Mouse (Mus musculus) heart, adult 9 months (tissue): Measurements from ENCODE around the gene Tmc3.

Experiments
- DNase-seq, 2 experiments: peaks; one replicate each; pipeline ENCODE4 v3.0.0; 2022; ENCODE audit warnings: low spot score in 2 of 2

Gene Tmc3

DNA sequence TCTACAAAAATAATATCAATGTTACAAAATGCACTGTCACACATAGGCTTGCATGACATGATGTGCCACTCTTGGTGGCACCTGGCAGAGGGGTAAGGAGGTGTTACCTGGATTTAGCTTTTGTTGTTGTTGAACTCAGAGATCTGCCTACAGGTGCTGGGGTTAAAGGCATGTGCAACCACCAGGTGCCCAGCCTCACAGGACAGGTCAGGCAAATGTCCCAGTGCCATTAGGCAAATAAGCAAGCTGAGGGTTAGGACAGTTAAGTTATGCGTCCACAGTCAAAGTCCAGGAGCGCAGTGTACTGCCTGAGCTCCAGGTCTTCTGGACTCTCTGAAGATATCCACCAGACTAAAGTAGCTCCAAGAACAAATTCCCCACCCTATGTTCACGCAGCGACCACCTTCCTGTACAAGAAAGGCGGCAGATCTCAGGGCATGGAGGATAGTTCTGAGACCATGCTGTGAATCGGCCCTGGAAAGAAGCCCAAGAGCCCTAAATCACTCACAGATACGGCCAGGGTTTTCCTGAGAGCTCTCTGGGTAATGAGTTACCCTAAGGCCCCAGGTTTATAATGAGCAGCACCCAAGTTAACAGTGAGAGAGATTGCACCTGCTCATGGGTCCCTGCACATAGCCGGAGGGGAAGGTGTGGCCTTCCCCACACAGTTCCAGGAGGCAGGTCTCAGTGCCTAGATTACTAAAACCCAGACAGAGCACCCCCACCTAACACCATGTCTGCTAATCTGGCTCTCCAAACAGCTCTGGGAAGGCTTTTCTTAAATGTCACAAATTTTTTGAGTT lies 53.3 kb downstream of the Tmc3 start:
- DNase-seq: no peak

- no peak for DNase-seq
Measured at GRCm38 (mm10) chr7:83639084-83639483, 54.4 kb downstream of the Tmc3 start.

DNA sequence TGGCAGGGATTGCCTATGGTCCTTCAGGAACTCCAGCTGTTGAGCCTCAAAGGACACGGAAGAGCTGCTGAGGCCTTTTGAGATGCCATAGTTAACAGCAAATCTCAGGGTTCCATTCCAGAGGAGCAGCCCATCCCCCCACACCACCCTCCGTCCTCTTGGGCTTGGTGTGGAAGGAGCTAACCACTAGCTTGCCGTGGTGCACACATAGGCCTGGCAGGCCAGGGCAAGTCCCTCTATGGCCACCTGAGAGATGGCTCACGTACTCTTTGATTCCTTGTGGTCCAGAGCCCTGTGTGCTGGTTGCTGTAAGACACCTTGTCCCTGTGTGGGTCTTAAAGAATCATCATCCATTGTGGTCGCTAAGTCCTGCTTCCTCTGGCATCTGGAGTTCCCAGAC lies 55.9 kb downstream of the Tmc3 start:
- no peak for DNase-seq

GRCm38 (mm10) chr7:83641163-83641562 lies 56.4 kb downstream of the Tmc3 start:
- no peak for DNase-seq

DNA sequence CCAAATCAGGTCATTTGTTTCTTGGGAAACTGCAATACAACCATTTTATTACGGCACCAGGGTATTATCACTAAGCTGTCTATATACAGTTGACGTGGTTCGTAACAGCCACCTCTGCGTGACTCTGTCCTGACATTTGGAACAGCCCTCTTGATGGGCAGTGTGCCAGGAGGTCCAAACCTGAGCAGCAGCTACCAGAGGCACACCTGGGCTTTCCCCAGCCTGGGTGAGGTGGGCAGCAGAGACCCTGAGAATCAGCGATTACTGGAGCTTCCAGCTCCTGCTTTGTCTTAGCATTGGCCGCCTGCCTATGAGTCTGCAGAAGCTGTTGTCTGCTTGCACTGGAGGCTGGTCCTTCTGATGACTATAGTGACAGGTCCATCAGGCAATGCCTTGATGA lies 58.9 kb downstream of the Tmc3 start:
- no peak for DNase-seq

- no peak for DNase-seq
Measured at GRCm38 (mm10) chr7:83644761-83645160, 60.0 kb downstream of the Tmc3 start.

DNA sequence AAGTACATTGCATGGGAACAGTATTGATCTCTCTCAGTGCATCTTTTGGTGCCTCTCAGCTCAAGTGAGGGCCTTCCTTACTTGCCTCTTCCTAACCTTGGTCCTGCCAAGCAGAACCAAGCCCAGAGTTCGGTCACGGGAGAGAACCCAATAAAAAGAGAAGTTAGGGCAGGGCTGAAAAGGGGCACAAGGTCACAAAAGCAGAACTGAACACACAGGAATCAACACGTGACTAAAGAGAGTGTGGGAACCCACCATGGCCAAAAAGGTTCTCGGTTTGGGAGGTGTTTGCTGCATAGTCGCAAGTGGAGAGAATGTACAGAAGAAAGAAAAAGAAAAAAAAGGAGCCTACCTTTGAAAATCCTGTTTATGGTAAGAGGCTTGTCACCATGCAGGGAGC lies 60.7 kb downstream of the Tmc3 start:
- no peak for DNase-seq

- no peak for DNase-seq
Measured at GRCm38 (mm10) chr7:83648807-83649206, 64.1 kb downstream of the Tmc3 start.

DNA sequence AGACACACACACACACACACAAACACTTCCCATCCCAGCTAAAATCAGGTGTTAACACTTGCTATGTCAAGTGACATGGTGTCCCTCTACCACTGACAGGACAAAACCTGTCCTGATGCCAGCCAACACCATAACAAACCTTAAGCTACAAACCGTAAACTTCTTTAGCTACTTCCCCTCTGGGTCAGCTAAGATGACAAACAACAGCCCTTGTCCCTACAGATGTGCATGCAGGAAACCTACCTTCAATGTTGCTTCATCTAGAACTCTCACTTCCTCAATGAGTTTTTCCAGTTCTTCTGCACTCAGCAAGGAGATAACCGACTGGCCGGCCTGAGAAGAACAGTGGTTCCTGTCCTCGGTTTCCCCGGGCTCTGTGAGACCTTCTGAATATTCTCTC lies 65.9 kb downstream of the Tmc3 start:
- no peak for DNase-seq

GRCm38 (mm10) chr7:83652498-83652897 lies 67.8 kb downstream of the Tmc3 start:
- no peak for DNase-seq

DNA sequence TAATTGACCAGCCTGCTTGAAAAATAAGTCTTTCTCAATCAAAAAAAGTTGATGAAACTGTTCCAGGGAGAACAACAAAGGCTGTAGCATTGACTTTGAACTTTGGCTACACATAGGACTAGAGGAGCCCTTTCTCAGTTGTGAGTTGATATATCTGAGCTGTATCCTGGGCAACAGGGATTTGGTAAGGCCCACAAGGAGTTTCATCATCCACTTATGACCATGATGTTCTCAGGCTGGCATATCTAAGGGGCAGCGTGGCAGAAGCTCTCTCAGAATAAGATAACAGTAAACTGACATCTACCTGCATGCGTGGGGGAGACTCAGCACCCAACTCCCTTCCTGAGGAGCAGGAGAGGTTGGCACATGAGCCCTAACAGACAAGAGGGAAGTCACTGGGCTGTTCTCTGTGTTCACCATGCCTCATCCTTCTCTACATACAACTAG lies 68.9 kb downstream of the Tmc3 start:
- DNase-seq: no peak

DNA sequence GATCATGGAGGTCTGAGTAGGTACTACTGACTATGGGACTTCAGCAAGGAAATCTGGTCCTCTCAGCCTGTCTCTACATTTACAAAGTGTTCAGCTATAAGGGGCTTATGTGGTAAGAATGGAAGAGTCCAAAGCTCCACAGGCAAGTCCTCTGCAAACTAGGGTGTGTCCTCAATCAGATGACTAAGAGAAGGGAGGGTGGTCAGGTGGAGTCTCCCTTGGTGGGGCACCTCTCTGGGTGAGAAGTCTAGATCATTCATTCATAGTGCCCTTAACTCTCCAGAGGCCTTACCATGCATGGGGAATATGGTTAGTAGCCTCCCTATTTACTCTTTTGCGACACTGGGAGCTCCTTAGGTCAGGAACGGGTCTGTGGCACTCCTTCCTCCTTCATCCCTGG lies 69.5 kb downstream of the Tmc3 start:
- no peak for DNase-seq

GRCm38 (mm10) chr7:83654938-83655630 lies 70.4 kb downstream of the Tmc3 start:
- DNase-seq: peak; percentile 60 to 78

- peak in 1 of 2 experiments; percentile 22 for DNase-seq
Measured at GRCm38 (mm10) chr7:83658716-83659115, 74.0 kb downstream of the Tmc3 start.

GRCm38 (mm10) chr7:83659159-83660065 lies 74.7 kb downstream of the Tmc3 start:
- peak; percentile 67 to 85 for DNase-seq

GRCm38 (mm10) chr7:83660273-83660691 lies 75.6 kb downstream of the Tmc3 start:
- no peak for DNase-seq

- no peak for DNase-seq
Measured at GRCm38 (mm10) chr7:83661031-83661430, 76.3 kb downstream of the Tmc3 start.

GRCm38 (mm10) chr7:83661763-83662162 lies 77.0 kb downstream of the Tmc3 start:
- DNase-seq: no peak

- DNase-seq: no peak
Measured at GRCm38 (mm10) chr7:83662711-83663375, 78.1 kb downstream of the Tmc3 start.

- no peak for DNase-seq
Measured at GRCm38 (mm10) chr7:83666087-83666595, 81.4 kb downstream of the Tmc3 start.

DNA sequence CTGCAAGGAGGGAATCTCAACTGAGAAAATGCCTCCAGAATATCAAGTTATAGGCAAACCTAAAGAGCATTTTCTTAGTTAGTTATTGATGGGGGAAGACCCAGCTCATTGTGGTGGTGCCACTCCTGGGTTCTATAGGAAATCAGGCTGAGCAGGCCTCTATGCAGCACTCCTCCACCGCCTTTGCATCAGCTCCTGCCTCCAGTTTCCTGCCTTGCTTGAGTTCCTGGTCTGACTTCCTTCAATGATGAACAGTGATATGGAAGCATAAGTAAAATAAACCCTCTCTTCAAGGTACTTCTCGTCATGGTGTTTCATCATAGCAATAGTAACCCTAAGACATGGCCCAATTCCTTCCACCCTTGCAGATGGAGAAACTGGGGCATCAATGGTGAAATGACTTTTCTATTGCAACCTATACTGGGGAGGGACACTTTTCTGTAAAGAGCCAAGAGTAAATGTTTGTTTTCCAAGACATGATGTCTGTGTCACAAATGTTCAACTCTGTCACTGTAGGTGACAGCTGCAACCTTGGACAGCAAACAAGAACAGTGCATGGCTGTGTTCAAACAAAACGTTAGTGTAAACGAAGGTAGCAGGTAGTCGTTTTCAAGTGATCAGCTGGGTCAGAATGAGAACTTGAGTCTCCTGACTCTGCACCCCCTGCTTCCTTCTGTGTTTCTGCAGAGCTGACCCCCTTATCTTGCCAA lies 83.4 kb downstream of the Tmc3 start:
- no peak for DNase-seq
